Mouse (Mus musculus) G1E (cell line): ENCODE results near the gene Rabl2. TPM values are rescaled to one million over a fixed set of nuclear protein-coding genes. Genes with fewer than 3 reads are reported as not detected.

ENCODE experiments used
- ATAC-seq: 2 replicates; pipeline ENCODE4 v1.8.0; 2016; ENCODE audit warnings: mild to moderate bottlenecking; ENCODE audit not compliant: insufficient number of reproducible peaks, poor library complexity, low FRiP score, severe bottlenecking; ENCODE audit errors: extremely low read depth
- DNase-seq: peaks from one replicate; pipeline ENCODE4 v3.0.0; 2012; ENCODE audit warnings: low spot score
- H3K27me3 ChIP-seq: 2 replicates; pipeline ENCODE4 v1.6.1; 2012; ENCODE audit warnings: mild to moderate bottlenecking, low read length, inconsistent platforms; ENCODE audit not compliant: insufficient read depth
- H3K36me3 ChIP-seq: replicated peaks from 2 replicates; pipeline ENCODE3; 2012; ENCODE audit warnings: mild to moderate bottlenecking, inconsistent platforms
- H3K4me1 ChIP-seq: 2 replicates; pipeline ENCODE4 v1.6.1; 2012; ENCODE audit warnings: low read depth, low read length, inconsistent platforms, mixed read lengths; ENCODE audit not compliant: insufficient read depth
- H3K4me3 ChIP-seq: 2 replicates; pipeline ENCODE4 v1.5.1; 2012; ENCODE audit warnings: low read depth, mild to moderate bottlenecking, inconsistent platforms, low read length, moderate library complexity, mixed read lengths
- H3K9me3 ChIP-seq: replicated peaks from 2 replicates; pipeline ENCODE4 v1.6.1; 2012; ENCODE audit warnings: inconsistent platforms
- CTCF ChIP-seq: IDR thresholded peaks from 2 replicates; pipeline ENCODE4 v1.5.1; 2012; ENCODE audit warnings: low read depth, low read length, inconsistent platforms, mixed read lengths
- GATA1 ChIP-seq: IDR thresholded peaks from 2 replicates; pipeline ENCODE4 v1.6.1; 2012; ENCODE audit warnings: borderline replicate concordance, low read length, inconsistent platforms, mixed read lengths
- GATA2 ChIP-seq: IDR thresholded peaks from 2 replicates; pipeline ENCODE4 v1.6.1; 2012; ENCODE audit warnings: low read depth, low read length, inconsistent platforms, borderline replicate concordance
- POLR2AphosphoS5 ChIP-seq: IDR thresholded peaks from 2 replicates; pipeline ENCODE4 v1.6.1; 2012; ENCODE audit warnings: low read depth, low read length, inconsistent platforms; ENCODE audit not compliant: insufficient replicate concordance
- TAL1 ChIP-seq: conservative IDR thresholded peaks from 2 replicates; pipeline ENCODE4 v1.6.1; 2012; ENCODE audit warnings: low read depth, low read length, inconsistent platforms, mixed read lengths
- polyA plus RNA-seq: library from polyadenylated mRNA; stranded (reverse); fragments of >175 nt; gene quantifications from 2 replicates; pipeline ENCODE4 v1.2.3, GENCODE M21; 2012
- total RNA-seq, 2 experiments: library from RNA; stranded (forward) in 1 of 2; stranded (reverse) in 1 of 2; fragments of 200-1000 nt in 1 of 2; fragments of >200 nt in 1 of 2; fragmentation: Nextera tagmentation in 1 of 2; gene quantifications; 2 replicates each; pipeline ENCODE4 v1.2.3; 2014 to 2017

Gene Rabl2
- total and polyA plus RNA-seq, 3 experiments, result 5.5 to 12.7 (median 8.1) TPM

- Histone ChIP-seq H3K36me3 (peaks cover 21% of the 10 kb centered on the region), H3K27me3 (no peaks in the 10 kb centered on the region), H3K9me3 (no peaks in the 10 kb centered on the region), H3K4me1 (no peaks in the 10 kb centered on the region), H3K4me3 (no peak overlapping the region)
- TF ChIP-seq GATA2 (no peak), TAL1 (no peak), GATA1 (no peak), POLR2AphosphoS5 (no peak), CTCF (no peak)
- DNase-seq (no peak), ATAC-seq (no peak)
Observed at GRCm38 (mm10) chr15:89582494-89582893, 9.2 kb downstream of the Rabl2 start.

GRCm38 (mm10) chr15:89572147-89572546, 19.6 kb downstream of the Rabl2 start:
- no peaks in the 10 kb centered on the region for H3K36me3 ChIP-seq
- H3K9me3 ChIP-seq, result 0 out of 2 replicates have a peak, but pooled peaks cover 2% of the 10 kb centered on the region
- H3K27me3 ChIP-seq, result no peaks in the 10 kb centered on the region; the same call in 1 of the 2 replicates
- DNase-seq (no peak), ATAC-seq (no peak)
- no peak overlapping the region for H3K4me3 ChIP-seq
- TF ChIP-seq POLR2AphosphoS5, result no peak
- TF ChIP-seq GATA1, result no peak
- no peak for TF ChIP-seq TAL1
- TF ChIP-seq CTCF, result no peak
- TF ChIP-seq GATA2, result no peak
- no peaks in the 10 kb centered on the region for H3K4me1 ChIP-seq

GRCm38 (mm10) chr15:89568114-89568513, 23.6 kb downstream of the Rabl2 start, which contains the start of gene Acr:
Acr (plus strand) TSS chr15:89568326.
- H3K4me1 ChIP-seq, result no peaks in the 10 kb centered on the region
- H3K36me3 ChIP-seq, result no peaks in the 10 kb centered on the region
- ATAC-seq (no peak), DNase-seq (no peak)
- TF ChIP-seq GATA1 (no peak), GATA2 (no peak), TAL1 (no peak), POLR2AphosphoS5 (no peak), CTCF (no peak)
- H3K9me3 ChIP-seq, result 0 out of 2 replicates have a peak, but pooled peaks cover 2% of the 10 kb centered on the region
- H3K27me3 ChIP-seq, result no peaks in the 10 kb centered on the region
- H3K4me3 ChIP-seq, result no peak within 1 kb of the TSS

- no peaks in the 10 kb centered on the region for H3K36me3 ChIP-seq
- H3K4me3 ChIP-seq, result no peak overlapping the region
- no peak for ATAC-seq
- TF ChIP-seq CTCF (no peak), GATA2 (no peak), POLR2AphosphoS5 (no peak), GATA1 (no peak), TAL1 (no peak)
- H3K4me1 ChIP-seq, result no peaks in the 10 kb centered on the region; the same call in 1 of the 2 replicates
- peaks cover 3% of the 10 kb centered on the region; the same call in 1 of the 2 replicates for H3K27me3 ChIP-seq
- DNase-seq, result no peak
- H3K9me3 ChIP-seq, result peaks cover 44% of the 10 kb centered on the region
Observed at GRCm38 (mm10) chr15:89559202-89559731, 32.5 kb downstream of the Rabl2 start.

GRCm38 (mm10) chr15:89557996-89558390, 33.7 kb downstream of the Rabl2 start:
- H3K4me3 ChIP-seq, result no peak overlapping the region; the same call in 1 of the 2 replicates
- peaks cover 48% of the 10 kb centered on the region for H3K9me3 ChIP-seq
- no peak for DNase-seq
- no peak for ATAC-seq
- TF ChIP-seq GATA2 (no peak), CTCF (no peak), TAL1 (no peak), GATA1 (no peak), POLR2AphosphoS5 (no peak)
- no peaks in the 10 kb centered on the region; the same call in 1 of the 2 replicates for H3K4me1 ChIP-seq
- H3K27me3 ChIP-seq, result peaks cover 3% of the 10 kb centered on the region; the same call in 1 of the 2 replicates
- H3K36me3 ChIP-seq, result no peaks in the 10 kb centered on the region

- Histone ChIP-seq H3K27me3 (peaks cover 3% of the 10 kb centered on the region; the same call in 1 of the 2 replicates), H3K36me3 (no peaks in the 10 kb centered on the region), H3K9me3 (peaks cover 48% of the 10 kb centered on the region), H3K4me3 (no peak overlapping the region), H3K4me1 (no peaks in the 10 kb centered on the region; the same call in 1 of the 2 replicates)
- DNase-seq, result no peak
- no peak for ATAC-seq
- TF ChIP-seq GATA1 (no peak), CTCF (no peak), TAL1 (no peak)
Observed at GRCm38 (mm10) chr15:89557179-89557995, 34.3 kb downstream of the Rabl2 start.
